Mouse (Mus musculus) embryonic facial prominence, embryonic 13.5 days (tissue): Measurements from ENCODE around the gene Gpsm3. TPM values are rescaled to one million over a fixed set of nuclear protein-coding genes. Genes with fewer than 3 reads are reported as not detected.
A peak's percentile ranks its signal among the peaks of the same experiment; 100 is the strongest.

Experiments used
- ATAC-seq: fragments of 200-750 bp; cut with Nextera tagmentation; 2 replicates; pipeline ENCODE4 v1.8.0; 2017; ENCODE audit warnings: low read depth; ENCODE audit not compliant: insufficient number of reproducible peaks, insufficient read depth, low FRiP score, low TSS enrichment
- H3K27ac ChIP-seq: fragments of 300-500 bp; sonication (generic); 2 replicates; pipeline ENCODE4 v1.5.1; 2015; ENCODE audit warnings: moderate library complexity, mild to moderate bottlenecking, inconsistent platforms
- H3K27me3 ChIP-seq: fragments of 300-500 bp; sonication (generic); 2 replicates; pipeline ENCODE4 v1.6.1; 2015; ENCODE audit warnings: mild to moderate bottlenecking, inconsistent platforms
- H3K36me3 ChIP-seq: fragments of 300-500 bp; sonication (generic); 2 replicates; pipeline ENCODE4 v1.6.1; 2015; ENCODE audit warnings: mild to moderate bottlenecking, inconsistent platforms
- H3K4me1 ChIP-seq: fragments of 300-500 bp; sonication (generic); 2 replicates; pipeline ENCODE4 v1.6.1; 2015; ENCODE audit warnings: inconsistent platforms
- H3K4me2 ChIP-seq: fragments of 300-500 bp; sonication (generic); 2 replicates; pipeline ENCODE4 v1.6.1; 2015; ENCODE audit warnings: moderate library complexity, mild to moderate bottlenecking, inconsistent platforms
- H3K4me3 ChIP-seq: fragments of 300-500 bp; sonication (generic); 2 replicates; pipeline ENCODE4 v1.5.1; 2015; ENCODE audit warnings: mild to moderate bottlenecking, inconsistent platforms
- H3K9ac ChIP-seq: fragments of 300-500 bp; sonication (generic); 2 replicates; pipeline ENCODE4 v1.6.1; 2015; ENCODE audit warnings: mild to moderate bottlenecking, inconsistent platforms
- H3K9me3 ChIP-seq: fragments of 300-500 bp; sonication (generic); 2 replicates; pipeline ENCODE4 v1.6.1; 2016; ENCODE audit warnings: inconsistent platforms
- WGBS: fragments of 180-500 bp; shearing (Covaris S2); methylation state at CpG from one replicate; pipeline ENCODE4 v1.1.7; 2015; ENCODE audit warnings: mixed read lengths; 5-methylcytosine and 5-hydroxymethylcytosine counted together
- polyA plus RNA-seq: library from polyadenylated mRNA; unstranded; fragments of >200 nt; fragmentation: Nextera tagmentation; extraction: Ambion mirVana; gene quantifications from 2 replicates; pipeline ENCODE4 v1.2.1, GENCODE M21; 2015

The Gpsm3 gene
- polyA plus RNA-seq, 1 experiment from 2014 or later: 6.0 TPM

- H3K9ac ChIP-seq: no peak overlapping the region
- peaks cover 15% of the 10 kb centered on the region for H3K4me1 ChIP-seq
- no peak overlapping the region for H3K4me3 ChIP-seq
- 86% methylated on average over 12 of the region's 12 CpGs for WGBS
- H3K27ac ChIP-seq: no peak overlapping the region
- no peak for ATAC-seq
- H3K9me3 ChIP-seq: no peaks in the 10 kb centered on the region
- no peak overlapping the region for H3K4me2 ChIP-seq
- H3K27me3 ChIP-seq: no peaks in the 10 kb centered on the region
- H3K36me3 ChIP-seq: no peaks in the 10 kb centered on the region
These were observed 7.1 kb upstream of the Gpsm3 start for GRCm38 (mm10) chr17:34582528-34582927.

- peaks cover 21% of the 10 kb centered on the region for H3K4me1 ChIP-seq
- no peaks in the 10 kb centered on the region for H3K9me3 ChIP-seq
- H3K27ac ChIP-seq: no peak overlapping the region
- H3K9ac ChIP-seq: no peak overlapping the region
- no peak overlapping the region for H3K4me3 ChIP-seq
- 55% methylated on average over 7 of the region's 7 CpGs for WGBS
- no peaks in the 10 kb centered on the region for H3K27me3 ChIP-seq
- H3K4me2 ChIP-seq: no peak overlapping the region
- ATAC-seq: no peak
- no peaks in the 10 kb centered on the region for H3K36me3 ChIP-seq
These were observed 6.2 kb upstream of the Gpsm3 start for GRCm38 (mm10) chr17:34583397-34583796.

- Histone ChIP-seq H3K9ac (no peak overlapping the region), H3K36me3 (no peaks in the 10 kb centered on the region), H3K4me1 (peaks cover 24% of the 10 kb centered on the region), H3K4me3 (no peak overlapping the region), H3K4me2 (no peak overlapping the region), H3K27ac (no peak overlapping the region), H3K9me3 (no peaks in the 10 kb centered on the region), H3K27me3 (no peaks in the 10 kb centered on the region)
- WGBS: 81% methylated on average over 8 of the region's 8 CpGs
- ATAC-seq: no peak
These were observed 5.8 kb upstream of the Gpsm3 start for GRCm38 (mm10) chr17:34583819-34584218.

GRCm38 (mm10) chr17:34585121-34585520 is 4.5 kb upstream of the Gpsm3 start:
- H3K4me1 ChIP-seq: peaks cover 36% of the 10 kb centered on the region
- no peak for ATAC-seq

GRCm38 (mm10) chr17:34585877-34586771 is 3.5 kb upstream of the Gpsm3 start:
- WGBS: 22% methylated on average over 32 of the region's 32 CpGs
- ATAC-seq: no peak
- Histone ChIP-seq H3K9me3 (no peaks in the 10 kb centered on the region), H3K4me1 (peaks cover 46% of the 10 kb centered on the region), H3K27ac (peak overlapping the region; percentile 98), H3K27me3 (no peaks in the 10 kb centered on the region), H3K4me3 (peak overlapping the region; percentile 75), H3K4me2 (peak overlapping the region; percentile 91), H3K9ac (peak overlapping the region; percentile 95), H3K36me3 (no peaks in the 10 kb centered on the region)

More at GRCm38 (mm10) chr17:34585121-34585520, 4.5 kb upstream of the Gpsm3 start:
- no peaks in the 10 kb centered on the region for H3K36me3 ChIP-seq
- no peak overlapping the region for H3K4me3 ChIP-seq
- H3K27ac ChIP-seq: no peak overlapping the region
- H3K4me2 ChIP-seq: no peak overlapping the region
- WGBS: 91% methylated on average over 8 of the region's 8 CpGs
- no peak overlapping the region for H3K9ac ChIP-seq
- no peaks in the 10 kb centered on the region for H3K27me3 ChIP-seq
- no peaks in the 10 kb centered on the region for H3K9me3 ChIP-seq

GRCm38 (mm10) chr17:34586796-34587422 is 2.7 kb upstream of the Gpsm3 start:
- H3K4me1 ChIP-seq: peaks cover 52% of the 10 kb centered on the region
- under 1% methylated on average over 38 of the region's 38 CpGs for WGBS
- no peaks in the 10 kb centered on the region for H3K9me3 ChIP-seq
- peak overlapping the region; percentile 98 for H3K27ac ChIP-seq
- H3K9ac ChIP-seq: peak overlapping the region; percentile 95
- H3K4me3 ChIP-seq: peak overlapping the region; percentile 75
- H3K36me3 ChIP-seq: no peaks in the 10 kb centered on the region
- peak; percentile 79 for ATAC-seq
- H3K4me2 ChIP-seq: peak overlapping the region; percentile 91
- no peaks in the 10 kb centered on the region for H3K27me3 ChIP-seq

GRCm38 (mm10) chr17:34587423-34587811 is 2.2 kb upstream of the Gpsm3 start:
- Histone ChIP-seq H3K4me3 (peak overlapping the region; percentile 75), H3K9ac (peak overlapping the region; percentile 95), H3K4me1 (peaks cover 52% of the 10 kb centered on the region), H3K27me3 (no peaks in the 10 kb centered on the region), H3K9me3 (no peaks in the 10 kb centered on the region), H3K27ac (peak overlapping the region; percentile 98), H3K4me2 (peak overlapping the region; percentile 91), H3K36me3 (no peaks in the 10 kb centered on the region)
- ATAC-seq: peak; percentile 77
- under 1% methylated on average over 50 of the region's 50 CpGs for WGBS

- peak overlapping the region; percentile 75 for H3K4me3 ChIP-seq
- H3K4me2 ChIP-seq: peak overlapping the region; percentile 91
- peaks cover 52% of the 10 kb centered on the region for H3K4me1 ChIP-seq
- no peaks in the 10 kb centered on the region for H3K9me3 ChIP-seq
- H3K36me3 ChIP-seq: no peaks in the 10 kb centered on the region
- WGBS: 3% methylated on average over 19 of the region's 19 CpGs
- peak overlapping the region; percentile 98 for H3K27ac ChIP-seq
- ATAC-seq: no peak
- H3K9ac ChIP-seq: peak overlapping the region; percentile 95
- H3K27me3 ChIP-seq: no peaks in the 10 kb centered on the region
These were observed 1.8 kb upstream of the Gpsm3 start for GRCm38 (mm10) chr17:34587814-34588213.

GRCm38 (mm10) chr17:34588767-34589166 is 839 bp upstream of the Gpsm3 start:
- Histone ChIP-seq H3K36me3 (no peaks in the 10 kb centered on the region), H3K9me3 (no peaks in the 10 kb centered on the region), H3K4me3 (no peak overlapping the region), H3K27me3 (no peaks in the 10 kb centered on the region), H3K4me2 (no peak overlapping the region; the same call in 1 of the 2 replicates), H3K9ac (no peak overlapping the region), H3K27ac (no peak overlapping the region), H3K4me1 (peaks cover 53% of the 10 kb centered on the region)
- WGBS: 56% methylated on average over 3 of the region's 3 CpGs
- no peak for ATAC-seq

GRCm38 (mm10) chr17:34589206-34589605 is 400 bp upstream of the Gpsm3 start:
- Histone ChIP-seq H3K4me1 (peaks cover 58% of the 10 kb centered on the region), H3K27ac (no peak overlapping the region; the same call in 1 of the 2 replicates), H3K9ac (no peak overlapping the region), H3K27me3 (no peaks in the 10 kb centered on the region), H3K36me3 (peaks cover 3% of the 10 kb centered on the region; the same call in 1 of the 2 replicates), H3K4me2 (peak overlapping the region; percentile 96), H3K4me3 (no peak overlapping the region), H3K9me3 (no peaks in the 10 kb centered on the region)
- 25% methylated on average over 7 of the region's 7 CpGs for WGBS
- no peak for ATAC-seq

- Histone ChIP-seq H3K9ac (0 out of 2 replicates have a peak overlapping the region, but pooled peaks have one; percentile 97), H3K4me3 (no peak overlapping the region; the same call in 1 of the 2 replicates), H3K4me2 (peak overlapping the region; percentile 96), H3K36me3 (peaks cover 15% of the 10 kb centered on the region), H3K27ac (peak overlapping the region; percentile 99; the same call in 1 of the 2 replicates), H3K27me3 (no peaks in the 10 kb centered on the region), H3K9me3 (no peaks in the 10 kb centered on the region), H3K4me1 (peaks cover 69% of the 10 kb centered on the region)
- no peak for ATAC-seq
- WGBS: 59% methylated on average over 15 of the region's 15 CpGs
These were observed 765 bp downstream of the Gpsm3 start for GRCm38 (mm10) chr17:34590154-34590987.
